Mouse (Mus musculus): ENCODE results near the gene 4930556J24Rik.

- TF ChIP-seq ZC3H11A (IDR thresholded peaks at IDR 0.05; ENCODE audit: borderline replicate concordance, low read depth, low read length) (no peak), MAFK (IDR thresholded peaks at IDR 0.05; ENCODE audit: insufficient read depth, low read depth, low read length) (no peak)
Measured at GRCm38 (mm10) chr11:3936318-3936717, 40.3 kb downstream of the 4930556J24Rik start.

Measured in ES-E14 (cell line).